ENCODE assay signal across 13 mouse cellular contexts in the genomic region with DNA sequence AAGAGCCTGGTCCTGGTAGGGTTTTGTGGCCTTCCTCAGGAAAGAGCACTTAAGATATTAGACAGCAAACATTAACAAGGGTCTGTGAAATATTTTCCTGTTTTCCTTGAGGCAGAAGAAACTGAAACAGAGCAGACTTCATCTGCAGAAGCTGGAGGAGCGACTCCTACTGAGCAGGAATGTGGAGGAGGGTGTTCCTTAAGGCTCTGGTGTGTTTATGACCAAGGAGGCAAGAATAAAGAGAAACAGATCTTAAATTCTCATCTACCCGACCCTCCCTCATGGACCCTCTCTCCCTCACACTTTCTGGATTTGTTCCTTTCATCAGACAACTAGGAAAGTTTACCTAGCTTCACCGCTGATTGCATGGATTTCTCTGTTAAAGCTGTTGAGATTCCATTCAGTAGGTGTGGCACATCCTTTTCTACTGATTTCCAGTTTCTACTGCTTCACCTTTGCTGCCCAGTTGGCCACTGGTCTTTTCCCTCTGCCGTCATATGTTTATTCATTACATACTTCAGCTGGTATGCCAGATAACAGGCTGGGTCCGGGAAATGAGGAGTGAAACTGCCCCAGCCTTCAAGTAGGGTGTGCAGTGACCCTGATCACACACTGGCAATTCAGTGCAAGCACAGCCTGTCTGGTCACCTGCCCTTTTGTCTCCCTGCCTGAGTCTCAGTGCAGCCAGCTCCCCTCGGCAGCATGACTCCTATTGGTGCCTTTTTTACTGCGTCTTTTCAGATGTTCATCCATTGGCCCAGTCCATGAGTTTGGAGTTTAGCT. TPM values are rescaled to one million over a fixed set of nuclear protein-coding genes. Genes with fewer than 3 reads are reported as not detected.
DNase-seq lines count a peak whose midpoint lies in the region; ATAC-seq and TF ChIP-seq lines count a peak whose summit lies in the region.
"Had no signal": no experiment of that assay in that cellular context is flagged by ENCODE, and none has a peak within 500 bp of the region (broad histone marks: within the 10 kb centered on the region; RNA-seq: fewer than 3 reads in every experiment).

No protein-coding gene starts in this region.

- no peak overlapping the region for H3K9ac ChIP-seq in heart, embryonic 12.5 days
- no peak overlapping the region for H3K9ac ChIP-seq in lung, embryonic 16.5 days (ENCODE audit: low read length)
- no peak overlapping the region for H3K9ac ChIP-seq in forebrain, postnatal 0 days
- no peak overlapping the region for H3K9ac ChIP-seq in midbrain, embryonic 16.5 days (ENCODE audit: low read depth, low read length)
- H3K9ac ChIP-seq: embryonic facial prominence, embryonic 15.5 days; liver, embryonic 15.5 days had no signal

- TF ChIP-seq CTCF in kidney, adult 2 months (conservative IDR thresholded peaks at IDR 0.05; ENCODE audit: insufficient read depth, insufficient read length, low read depth, low read length), result no peak
- no peak for TF ChIP-seq CTCF in forebrain, postnatal 0 days (IDR thresholded peaks at IDR 0.05; ENCODE audit: low read depth)

- H3K4me2 ChIP-seq in heart, embryonic 12.5 days, result peak overlapping the region; percentile 34
- peak overlapping the region; percentile 21; the same call in 1 of the 2 replicates for H3K4me2 ChIP-seq in lung, embryonic 16.5 days (ENCODE audit: low read depth, low read length)
- no peak overlapping the region for H3K4me2 ChIP-seq in forebrain, postnatal 0 days (ENCODE audit: low read depth)
- no peak overlapping the region for H3K4me2 ChIP-seq in midbrain, embryonic 16.5 days (ENCODE audit: low read length)
- H3K4me2 ChIP-seq: embryonic facial prominence, embryonic 15.5 days; liver, embryonic 15.5 days had no signal

- 23% methylated on average over 7 of the region's 7 CpGs for WGBS in heart, embryonic 12.5 days
- WGBS in kidney, adult 2 months, result 25% methylated on average over 7 of the region's 7 CpGs
- WGBS in lung, embryonic 16.5 days, result 25% methylated on average over 7 of the region's 7 CpGs
- WGBS in forebrain, postnatal 0 days, result 68% methylated on average over 7 of the region's 7 CpGs
- WGBS in midbrain, embryonic 16.5 days, result 64% methylated on average over 7 of the region's 7 CpGs

- peak overlapping the region; percentile 79 for H3K27ac ChIP-seq in heart, embryonic 12.5 days (ENCODE audit: poor library complexity, severe bottlenecking)
- peak overlapping the region; percentile 77 for H3K27ac ChIP-seq in kidney, adult 2 months (ENCODE audit: insufficient read depth, low read depth, low read length)
- H3K27ac ChIP-seq in lung, embryonic 16.5 days (ENCODE audit: low read length), result peak overlapping the region; percentile 80
- H3K27ac ChIP-seq in forebrain, postnatal 0 days (ENCODE audit: low read depth, low read length), result no peak overlapping the region
- H3K27ac ChIP-seq in midbrain, embryonic 16.5 days (ENCODE audit: low read length), result no peak overlapping the region
- H3K27ac ChIP-seq: embryonic facial prominence, embryonic 15.5 days; liver, embryonic 15.5 days had no signal

- TF ChIP-seq POLR2A in kidney, adult 2 months (IDR thresholded peaks at IDR 0.05; ENCODE audit: low read depth, low read length), result no peak

- H3K4me3 ChIP-seq in heart, embryonic 12.5 days, result no peak overlapping the region
- H3K4me3 ChIP-seq in kidney, adult 2 months (ENCODE audit: insufficient read depth, low read depth, low read length), result no peak overlapping the region
- no peak overlapping the region for H3K4me3 ChIP-seq in lung, embryonic 16.5 days (ENCODE audit: low read length)
- H3K4me3 ChIP-seq in forebrain, postnatal 0 days (ENCODE audit: low read depth, low read length), result no peak overlapping the region
- no peak overlapping the region for H3K4me3 ChIP-seq in midbrain, embryonic 16.5 days (ENCODE audit: low read depth, low read length)
- H3K4me3 ChIP-seq: embryonic facial prominence, embryonic 15.5 days; liver, embryonic 15.5 days had no signal

- H3K27me3 ChIP-seq in heart, embryonic 12.5 days (replicated peaks), result no peaks in the 10 kb centered on the region
- H3K27me3 ChIP-seq in kidney, adult 2 months (replicated peaks; ENCODE audit: control insufficient read depth, insufficient read depth, low read length), result no peaks in the 10 kb centered on the region
- H3K27me3 ChIP-seq in lung, embryonic 16.5 days (ENCODE audit: control insufficient read depth, insufficient read depth, low read depth, low read length), result no peaks in the 10 kb centered on the region
- no peaks in the 10 kb centered on the region for H3K27me3 ChIP-seq in forebrain, postnatal 0 days (ENCODE audit: insufficient read depth, low read length)
- no peaks in the 10 kb centered on the region for H3K27me3 ChIP-seq in midbrain, embryonic 16.5 days (ENCODE audit: control insufficient read depth, insufficient read depth, low read depth, low read length)
- H3K27me3 ChIP-seq: CH12.LX; embryonic facial prominence, embryonic 15.5 days; liver, embryonic 15.5 days had no signal

- DNase-seq in ZHBTc4 (ENCODE audit: low read depth, low spot score), result peak; percentile 14
- peak; percentile 69 for DNase-seq in kidney, adult 2 months
- DNase-seq in forebrain, postnatal 0 days, result no peak
- DNase-seq in spleen, postnatal 14 days (ENCODE audit: low spot score in 2 of 2), result no peak
- DNase-seq in layer of hippocampus, postnatal 10 days (ENCODE audit: low spot score in 2 of 2), result no peak
- DNase-seq: cerebellum, adult 11 months had no signal

- H3K9me3 ChIP-seq in heart, embryonic 12.5 days (replicated peaks), result no peaks in the 10 kb centered on the region
- no peaks in the 10 kb centered on the region for H3K9me3 ChIP-seq in lung, embryonic 16.5 days (ENCODE audit: control insufficient read depth, low read length)
- H3K9me3 ChIP-seq in forebrain, postnatal 0 days (ENCODE audit: low read length), result no peaks in the 10 kb centered on the region
- H3K9me3 ChIP-seq in midbrain, embryonic 16.5 days (replicated peaks; ENCODE audit: control insufficient read depth, low read length, poor library complexity, severe bottlenecking), result no peaks in the 10 kb centered on the region
- H3K9me3 ChIP-seq: embryonic facial prominence, embryonic 15.5 days; liver, embryonic 15.5 days had no signal

- H3K4me1 ChIP-seq in heart, embryonic 12.5 days (replicated peaks), result peaks cover 40% of the 10 kb centered on the region
- no peaks in the 10 kb centered on the region; the same call in 1 of the 2 replicates for H3K4me1 ChIP-seq in kidney, adult 2 months (ENCODE audit: control insufficient read depth, insufficient read depth, low read length)
- H3K4me1 ChIP-seq in lung, embryonic 16.5 days (replicated peaks; ENCODE audit: control insufficient read depth, insufficient read depth, low read length), result peaks cover 6% of the 10 kb centered on the region
- no peaks in the 10 kb centered on the region for H3K4me1 ChIP-seq in forebrain, postnatal 0 days (ENCODE audit: insufficient read depth)
- H3K4me1 ChIP-seq in midbrain, embryonic 16.5 days (ENCODE audit: control insufficient read depth, insufficient read depth, low read length), result no peaks in the 10 kb centered on the region
- H3K4me1 ChIP-seq: embryonic facial prominence, embryonic 15.5 days; liver, embryonic 15.5 days had no signal

- no peaks in the 10 kb centered on the region for H3K36me3 ChIP-seq in heart, embryonic 12.5 days
- H3K36me3 ChIP-seq in kidney, adult 2 months (ENCODE audit: control insufficient read depth, insufficient read depth, low read length), result no peaks in the 10 kb centered on the region
- no peaks in the 10 kb centered on the region for H3K36me3 ChIP-seq in lung, embryonic 16.5 days (ENCODE audit: control insufficient read depth, insufficient read depth, low read length)
- H3K36me3 ChIP-seq in forebrain, postnatal 0 days (ENCODE audit: insufficient read depth), result no peaks in the 10 kb centered on the region
- H3K36me3 ChIP-seq in midbrain, embryonic 16.5 days (ENCODE audit: control insufficient read depth, insufficient read depth, low read length), result no peaks in the 10 kb centered on the region
- H3K36me3 ChIP-seq: embryonic facial prominence, embryonic 15.5 days; liver, embryonic 15.5 days had no signal

- peak; percentile 81 for ATAC-seq in heart, embryonic 12.5 days (ENCODE audit: insufficient number of reproducible peaks, low FRiP score)
- ATAC-seq in lung, embryonic 16.5 days (ENCODE audit: low read depth), result peak; percentile 93
- ATAC-seq in forebrain, postnatal 0 days, result no peak
- ATAC-seq in midbrain, embryonic 16.5 days, result no peak
- ATAC-seq: activated CD4-positive, CD25-positive, alpha-beta regulatory T cell, adult 4 months had no signal

RNA-seq across cellular contexts. Expression of a gene that starts 26.8 kb away (rescaled TPM):
- polyA plus RNA-seq in heart, embryonic 12.5 days (2016; fragmentation: Nextera tagmentation; extraction: Ambion mirVana), result 0.26 TPM in 1 of 2 replicates, not detected in the other
- 0.11 TPM in 1 of 2 replicates, not detected in the other for polyA plus RNA-seq in kidney, adult 2 months (2012; rRNA removed)
- not detected in 2 replicates for polyA plus RNA-seq in lung, embryonic 16.5 days (2015; fragmentation: Nextera tagmentation; extraction: Ambion mirVana)
- total RNA-seq in forebrain, postnatal 0 days (2014; rRNA removed), result not detected in 2 replicates
- 0.11 TPM in 1 of 2 replicates, not detected in the other for polyA plus RNA-seq in forebrain, postnatal 0 days (2015; fragmentation: Nextera tagmentation; extraction: Ambion mirVana)
- not detected in 2 replicates for polyA plus RNA-seq in midbrain, embryonic 16.5 days (2015; fragmentation: Nextera tagmentation; extraction: Ambion mirVana)
- total RNA-seq in layer of hippocampus, postnatal 10 days (2021), result under 1 TPM in 1 of 2 experiments, not detected in 1; 0.36 TPM
- total RNA-seq: CH12.LX had no signal
- polyA plus RNA-seq: activated CD4-positive, CD25-positive, alpha-beta regulatory T cell, adult 4 months; embryonic facial prominence, embryonic 15.5 days; liver, embryonic 15.5 days had no signal

RNA-seq across cellular contexts. Expression of a gene that starts 40.2 kb away (rescaled TPM):
- polyA plus RNA-seq in heart, embryonic 12.5 days (2016; fragmentation: Nextera tagmentation; extraction: Ambion mirVana), result 15.1 and 16.9 TPM in 2 replicates
- 6.1 and 7.1 TPM in 2 replicates for polyA plus RNA-seq in kidney, adult 2 months (2012; rRNA removed)
- 42.3 and 48.9 TPM in 2 replicates for polyA plus RNA-seq in lung, embryonic 16.5 days (2015; fragmentation: Nextera tagmentation; extraction: Ambion mirVana)
- 4.2 and 5.5 TPM in 2 replicates for total RNA-seq in forebrain, postnatal 0 days (2014; rRNA removed)
- polyA plus RNA-seq in forebrain, postnatal 0 days (2015; fragmentation: Nextera tagmentation; extraction: Ambion mirVana), result 2.6 and 2.8 TPM in 2 replicates
- polyA plus RNA-seq in midbrain, embryonic 16.5 days (2015; fragmentation: Nextera tagmentation; extraction: Ambion mirVana), result 1.2 and 2.0 TPM in 2 replicates
- 1 to 10 TPM; 2.6 to 2.9 TPM for total RNA-seq in layer of hippocampus, postnatal 10 days (2021)

Comparison
In these comparisons a context has a peak if more than half of its experiments do, and no peak if none do; other contexts are left out.
1. DNase-seq: peak in ZHBTc4 (single experiment) and kidney, adult 2 months (single experiment); none in forebrain, postnatal 0 days (single experiment), spleen, postnatal 14 days (0 of 2) and layer of hippocampus, postnatal 10 days (0 of 2).
2. ATAC-seq: peak in heart, embryonic 12.5 days (single experiment) and lung, embryonic 16.5 days (single experiment); none in forebrain, postnatal 0 days (single experiment) and midbrain, embryonic 16.5 days (single experiment).
3. H3K27ac ChIP-seq: peak in heart, embryonic 12.5 days (single experiment), kidney, adult 2 months (single experiment) and lung, embryonic 16.5 days (single experiment); none in forebrain, postnatal 0 days (single experiment) and midbrain, embryonic 16.5 days (single experiment).
4. H3K4me2 ChIP-seq: peak in heart, embryonic 12.5 days (single experiment) and lung, embryonic 16.5 days (single experiment); none in forebrain, postnatal 0 days (single experiment) and midbrain, embryonic 16.5 days (single experiment).